Mouse (Mus musculus) embryonic facial prominence, embryonic 10.5 days (tissue): ENCODE results near the gene Pik3c2b. TPM values are rescaled to one million over a fixed set of nuclear protein-coding genes. Genes with fewer than 3 reads are reported as not detected.
A peak's percentile ranks its signal among the peaks of the same experiment; 100 is the strongest.

Source experiments
- DNase-seq: peaks from one replicate; pipeline ENCODE4 v3.0.0-alpha.2; 2017; ENCODE audit warnings: low spot score
- H3K27ac ChIP-seq: fragments of 300-500 bp; sonication (generic); replicated peaks from 2 replicates; pipeline ENCODE4 v1.5.1; 2016; ENCODE audit warnings: mild to moderate bottlenecking
- H3K27me3 ChIP-seq: fragments of 300-500 bp; sonication (generic); replicated peaks from 2 replicates; pipeline ENCODE4 v1.6.1; 2016; ENCODE audit warnings: low read depth, mild to moderate bottlenecking; ENCODE audit not compliant: poor library complexity, severe bottlenecking
- H3K36me3 ChIP-seq: fragments of 300-500 bp; sonication (generic); replicated peaks from 2 replicates; pipeline ENCODE4 v1.6.1; 2016; ENCODE audit warnings: mild to moderate bottlenecking, moderate library complexity
- H3K4me1 ChIP-seq: fragments of 300-500 bp; sonication (generic); 2 replicates; pipeline ENCODE4 v1.6.1; 2016
- H3K4me3 ChIP-seq: fragments of 300-500 bp; sonication (generic); 2 replicates; pipeline ENCODE4 v1.5.1; 2016; ENCODE audit warnings: mild to moderate bottlenecking, moderate library complexity
- H3K9me3 ChIP-seq: fragments of 300-500 bp; sonication (generic); 2 replicates; pipeline ENCODE4 v1.6.1; 2016; ENCODE audit warnings: mild to moderate bottlenecking
- WGBS: fragments of 180-500 bp; shearing (Covaris S2); methylation state at CpG from one replicate; pipeline ENCODE4 v1.1.7; 2016; 5-methylcytosine and 5-hydroxymethylcytosine counted together
- polyA plus RNA-seq: library from polyadenylated mRNA; unstranded; fragments of >200 nt; fragmentation: Nextera tagmentation; extraction: Ambion mirVana; gene quantifications from 2 replicates; pipeline ENCODE4 v1.2.1, GENCODE M21; 2016

Pik3c2b gene
- polyA plus RNA-seq, 1 experiment from 2014 or later, result 8.6 TPM

GRCm38 (mm10) chr1:133080079-133080561 is 34.7 kb downstream of the Pik3c2b start:
- peak; percentile 52 for DNase-seq
- no peaks in the 10 kb centered on the region for H3K27me3 ChIP-seq
- peak overlapping the region; percentile 83 for H3K27ac ChIP-seq
- WGBS, result 21% methylated on average over 9 of the region's 9 CpGs
- no peaks in the 10 kb centered on the region for H3K9me3 ChIP-seq
- no peak overlapping the region for H3K4me3 ChIP-seq
- H3K36me3 ChIP-seq, result peaks cover 94% of the 10 kb centered on the region
- H3K4me1 ChIP-seq, result peaks cover 56% of the 10 kb centered on the region

DNA sequence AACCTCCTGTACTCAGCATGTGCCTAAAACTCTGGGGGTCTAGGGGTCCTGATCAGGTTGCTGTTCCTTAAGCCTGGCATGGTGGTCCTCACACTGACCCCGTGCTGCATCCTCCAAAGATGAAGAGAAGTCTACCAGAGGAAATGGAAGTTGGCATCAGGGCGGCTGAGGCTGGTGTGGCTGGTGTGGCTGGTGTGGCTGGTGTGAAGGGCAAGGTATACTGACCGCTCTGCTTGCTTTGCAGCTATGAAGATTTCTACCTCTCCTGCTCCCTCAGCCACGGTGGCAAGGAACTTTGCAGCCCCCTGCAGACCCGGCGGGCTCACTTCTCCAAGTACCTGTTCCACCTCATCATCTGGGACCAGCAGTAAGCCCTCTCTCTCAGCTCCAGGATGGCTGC is 35.2 kb downstream of the Pik3c2b start:
- Histone ChIP-seq H3K36me3 (peaks cover 94% of the 10 kb centered on the region), H3K4me1 (peaks cover 58% of the 10 kb centered on the region)

DNA sequence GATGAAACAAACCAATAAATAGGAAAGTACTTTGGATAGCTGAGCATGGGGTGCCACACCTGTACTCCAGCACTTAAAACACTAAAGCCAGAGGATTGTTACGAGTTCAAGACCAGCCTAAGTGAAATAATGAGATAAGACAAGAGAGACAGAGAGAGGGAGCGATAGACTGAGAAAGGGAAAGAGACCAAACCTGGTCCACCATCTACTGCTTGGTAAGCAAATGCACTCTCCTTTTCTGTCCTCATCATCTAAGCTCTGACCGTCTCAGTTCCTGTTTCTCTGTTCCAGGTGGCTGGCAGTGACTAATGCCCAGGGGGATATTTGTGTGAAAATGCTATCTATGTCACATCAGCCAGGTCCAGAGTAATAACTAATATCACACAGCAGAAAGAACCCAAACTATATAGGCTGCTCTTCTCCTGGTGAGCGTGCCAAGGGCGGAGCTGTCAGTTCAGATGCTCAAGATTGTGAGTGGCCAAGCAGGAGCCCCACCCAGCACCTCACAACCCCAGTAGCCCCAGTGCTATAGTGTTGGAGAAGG is 37.6 kb downstream of the Pik3c2b start:
- H3K4me3 ChIP-seq, result no peak overlapping the region
- H3K36me3 ChIP-seq, result peaks cover 81% of the 10 kb centered on the region
- WGBS, result 91% methylated on average over 5 of the region's 5 CpGs
- H3K4me1 ChIP-seq, result peaks cover 48% of the 10 kb centered on the region
- no peaks in the 10 kb centered on the region for H3K9me3 ChIP-seq
- H3K27ac ChIP-seq, result no peak overlapping the region
- no peaks in the 10 kb centered on the region for H3K27me3 ChIP-seq
- no peak for DNase-seq

More for the DNA sequence above, 35.2 kb downstream of the Pik3c2b start:
- no peaks in the 10 kb centered on the region for H3K9me3 ChIP-seq
- no peaks in the 10 kb centered on the region for H3K27me3 ChIP-seq
- peak overlapping the region; percentile 83 for H3K27ac ChIP-seq
- no peak overlapping the region for H3K4me3 ChIP-seq
- no peak for DNase-seq
- 54% methylated on average over 6 of the region's 6 CpGs for WGBS

DNA sequence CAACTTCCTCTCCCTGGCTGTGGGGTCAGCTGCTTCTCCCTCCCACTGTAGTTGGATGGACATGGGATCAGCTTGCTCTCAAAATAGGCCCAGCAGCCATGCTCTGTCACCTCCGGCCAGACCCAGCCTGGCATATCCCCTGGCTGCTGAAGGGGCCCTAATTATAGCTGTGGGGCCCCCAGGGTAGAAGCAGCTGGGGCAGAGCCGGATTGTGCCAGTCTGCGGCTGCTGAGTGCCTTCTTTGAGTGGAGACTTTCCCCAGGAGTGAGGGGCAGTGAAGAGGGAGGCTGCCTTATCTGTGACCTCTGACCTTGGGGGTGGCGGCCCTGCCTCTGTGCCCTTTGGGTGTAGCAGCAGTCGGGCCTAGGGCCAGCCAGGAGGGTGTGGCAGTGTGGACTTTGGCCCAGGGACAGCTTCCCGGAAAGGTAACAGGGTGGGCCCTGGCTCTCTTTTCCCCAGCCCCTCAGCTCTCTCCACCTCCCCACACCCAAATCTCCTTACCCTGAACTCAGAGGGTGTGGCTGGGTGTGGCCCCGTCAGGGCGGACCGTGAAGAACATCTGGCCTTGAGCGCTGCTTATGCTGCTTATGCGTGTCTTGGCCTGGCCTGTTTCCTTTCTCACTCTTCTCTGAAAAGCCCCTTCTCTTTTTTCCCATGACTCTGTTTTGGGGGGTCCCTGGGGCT is 38.6 kb downstream of the Pik3c2b start:
- H3K4me3 ChIP-seq, result no peak overlapping the region
- H3K4me1 ChIP-seq, result peaks cover 44% of the 10 kb centered on the region
- WGBS, result 78% methylated on average over 11 of the region's 11 CpGs
- peaks cover 79% of the 10 kb centered on the region for H3K36me3 ChIP-seq
- no peak for DNase-seq
- H3K27ac ChIP-seq, result peak overlapping the region; percentile 44
- H3K27me3 ChIP-seq, result no peaks in the 10 kb centered on the region
- no peaks in the 10 kb centered on the region for H3K9me3 ChIP-seq

DNA sequence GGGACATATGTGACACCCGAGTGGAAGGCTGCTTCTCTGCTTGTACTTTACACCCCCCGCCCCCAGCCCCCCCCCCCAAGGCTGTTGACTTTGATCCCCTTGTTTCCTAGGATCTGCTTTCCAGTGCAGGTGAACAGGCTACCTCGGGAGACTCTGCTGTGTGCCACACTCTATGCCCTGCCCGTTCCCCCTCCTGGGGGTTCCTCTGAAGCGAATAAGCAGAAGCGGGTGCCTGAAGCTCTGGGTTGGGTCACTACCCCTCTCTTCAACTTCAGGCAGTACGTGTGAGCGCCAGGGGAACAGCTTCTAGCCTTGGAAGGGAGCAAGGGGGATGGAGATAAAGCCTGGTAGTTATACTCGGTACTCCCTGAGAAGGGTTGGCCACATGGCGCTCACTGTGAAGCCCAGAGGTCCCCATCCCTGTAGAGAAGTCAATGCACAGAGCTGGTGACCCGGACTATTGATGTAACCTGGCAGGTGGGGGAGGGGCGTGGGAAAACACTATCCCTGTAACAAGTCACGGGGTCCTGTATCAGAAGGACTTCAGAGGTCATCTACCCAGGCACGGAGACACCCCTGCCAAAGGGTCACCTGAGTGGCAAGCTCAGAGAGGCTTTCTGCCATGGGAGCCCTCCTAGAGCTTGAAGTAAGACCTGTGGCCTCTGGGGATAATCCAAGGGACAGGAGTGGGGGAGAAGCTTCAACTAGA is 39.4 kb downstream of the Pik3c2b start:
- Histone ChIP-seq H3K27me3 (no peaks in the 10 kb centered on the region), H3K4me1 (peaks cover 42% of the 10 kb centered on the region), H3K9me3 (no peaks in the 10 kb centered on the region), H3K27ac (0 out of 2 replicates have a peak overlapping the region, but pooled peaks have one; percentile 24), H3K4me3 (no peak overlapping the region), H3K36me3 (peaks cover 78% of the 10 kb centered on the region)
- 80% methylated on average over 14 of the region's 14 CpGs for WGBS
- DNase-seq, result no peak

DNA sequence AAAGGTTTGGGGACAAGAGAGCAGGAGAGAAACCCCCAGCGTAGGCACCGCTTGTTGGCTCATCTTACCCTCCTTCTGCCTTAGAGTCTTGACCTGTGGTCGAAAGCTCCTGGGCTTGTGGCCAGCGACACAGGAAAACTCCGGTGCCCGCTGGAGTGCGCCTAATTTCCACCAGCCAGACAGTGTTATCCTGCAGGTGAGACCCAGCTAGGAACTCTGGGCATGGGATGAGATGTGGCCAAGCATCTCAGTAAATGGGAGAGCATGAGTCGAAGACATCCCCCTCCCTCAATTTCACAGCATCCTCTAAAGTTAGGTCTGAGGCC is 39.9 kb downstream of the Pik3c2b start:
- Histone ChIP-seq H3K27ac (0 out of 2 replicates have a peak overlapping the region, but pooled peaks have one; percentile 24), H3K9me3 (no peaks in the 10 kb centered on the region), H3K36me3 (peaks cover 80% of the 10 kb centered on the region), H3K27me3 (no peaks in the 10 kb centered on the region), H3K4me1 (peaks cover 40% of the 10 kb centered on the region), H3K4me3 (no peak overlapping the region)
- 90% methylated on average over 8 of the region's 8 CpGs for WGBS
- no peak for DNase-seq

- peaks cover 80% of the 10 kb centered on the region for H3K36me3 ChIP-seq
- H3K4me1 ChIP-seq, result peaks cover 37% of the 10 kb centered on the region
- no peak for DNase-seq
- WGBS, result 81% methylated on average over 10 of the region's 10 CpGs
- H3K9me3 ChIP-seq, result no peaks in the 10 kb centered on the region
- H3K4me3 ChIP-seq, result no peak overlapping the region
- H3K27me3 ChIP-seq, result no peaks in the 10 kb centered on the region
- H3K27ac ChIP-seq, result peak overlapping the region; percentile 65
Measured at GRCm38 (mm10) chr1:133086804-133087203, 41.3 kb downstream of the Pik3c2b start.

- WGBS, result 45% methylated on average over 7 of the region's 7 CpGs
- peak overlapping the region; percentile 16; the same call in 1 of the 2 replicates for H3K4me3 ChIP-seq
- H3K36me3 ChIP-seq, result peaks cover 80% of the 10 kb centered on the region
- H3K27ac ChIP-seq, result peak overlapping the region; percentile 65
- no peaks in the 10 kb centered on the region for H3K9me3 ChIP-seq
- H3K27me3 ChIP-seq, result no peaks in the 10 kb centered on the region
- peak; percentile 77 for DNase-seq
- peaks cover 37% of the 10 kb centered on the region for H3K4me1 ChIP-seq
Measured at GRCm38 (mm10) chr1:133087206-133087905, 41.9 kb downstream of the Pik3c2b start.

DNA sequence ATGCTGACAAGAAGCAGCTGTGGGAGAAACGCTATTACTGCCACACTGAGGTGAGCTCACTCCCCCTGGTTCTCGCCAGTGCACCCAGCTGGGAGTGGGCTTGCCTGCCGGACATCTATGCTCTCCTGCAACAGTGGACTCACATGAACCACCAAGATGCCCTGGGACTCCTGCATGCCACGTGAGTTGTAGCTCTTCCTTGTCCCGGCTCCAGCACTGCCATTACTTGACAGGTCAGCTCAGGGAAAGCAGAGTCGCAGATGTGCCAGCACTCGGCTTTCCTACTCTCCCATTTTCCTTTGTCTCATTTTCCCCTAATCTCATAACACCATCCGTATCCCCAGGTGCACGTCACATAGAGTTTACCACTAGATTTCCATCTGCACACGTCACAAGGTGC is 42.7 kb downstream of the Pik3c2b start:
- Histone ChIP-seq H3K27ac (no peak overlapping the region; the same call in 1 of the 2 replicates), H3K9me3 (no peaks in the 10 kb centered on the region), H3K36me3 (peaks cover 80% of the 10 kb centered on the region), H3K4me3 (no peak overlapping the region), H3K4me1 (peaks cover 37% of the 10 kb centered on the region), H3K27me3 (no peaks in the 10 kb centered on the region)
- 84% methylated on average over 10 of the region's 10 CpGs for WGBS
- no peak for DNase-seq

DNA sequence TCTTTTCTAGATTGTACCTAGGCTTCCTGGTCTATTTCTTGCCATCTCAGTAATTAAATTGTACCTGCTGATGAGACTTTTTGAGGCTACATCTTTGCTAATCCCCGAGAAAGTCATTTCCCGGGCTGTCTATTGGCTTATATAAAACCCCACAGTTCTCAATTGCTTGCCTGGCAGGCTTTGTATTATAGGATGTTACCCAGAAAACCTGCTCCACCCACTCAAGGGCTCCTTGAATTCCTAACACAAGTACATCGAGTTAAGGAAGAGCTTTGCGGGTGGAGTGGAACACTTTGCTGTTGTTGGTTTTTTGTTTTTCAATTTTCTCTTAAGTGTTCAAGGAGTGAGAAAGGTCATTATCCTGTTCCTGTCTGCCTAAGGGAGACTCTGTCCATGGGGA is 43.9 kb downstream of the Pik3c2b start:
- DNase-seq, result no peak
- no peaks in the 10 kb centered on the region for H3K27me3 ChIP-seq
- no peak overlapping the region for H3K4me3 ChIP-seq
- no peak overlapping the region for H3K27ac ChIP-seq
- H3K4me1 ChIP-seq, result peaks cover 30% of the 10 kb centered on the region
- no peaks in the 10 kb centered on the region for H3K9me3 ChIP-seq
- peaks cover 78% of the 10 kb centered on the region for H3K36me3 ChIP-seq
- WGBS, result 87% methylated on average over 4 of the region's 4 CpGs

- peak; percentile 53 for DNase-seq
- Histone ChIP-seq H3K9me3 (no peaks in the 10 kb centered on the region), H3K36me3 (peaks cover 78% of the 10 kb centered on the region), H3K27me3 (no peaks in the 10 kb centered on the region), H3K27ac (no peak overlapping the region), H3K4me1 (peaks cover 21% of the 10 kb centered on the region), H3K4me3 (no peak overlapping the region)
- WGBS, result 68% methylated on average over 6 of the region's 6 CpGs
Measured at GRCm38 (mm10) chr1:133090641-133091040, 45.2 kb downstream of the Pik3c2b start.

- Histone ChIP-seq H3K27ac (no peak overlapping the region; the same call in 1 of the 2 replicates), H3K4me3 (no peak overlapping the region), H3K36me3 (peaks cover 86% of the 10 kb centered on the region), H3K4me1 (peaks cover 21% of the 10 kb centered on the region), H3K27me3 (no peaks in the 10 kb centered on the region), H3K9me3 (no peaks in the 10 kb centered on the region)
- DNase-seq, result no peak
- WGBS, result 86% methylated on average over 8 of the region's 8 CpGs
Measured at GRCm38 (mm10) chr1:133091483-133091882, 46.0 kb downstream of the Pik3c2b start.
